Mouse (Mus musculus): ENCODE data around the gene Cers6.

- TF ChIP-seq CTCF (IDR thresholded peaks at IDR 0.05; ENCODE audit: control insufficient read depth, insufficient read depth, insufficient replicate concordance, low read depth, low read length) (no peak), POLR2A (IDR thresholded peaks at IDR 0.05; ENCODE audit: control insufficient read depth, low read depth, low read length) (no peak)
Measured at GRCm38 (mm10) chr2:68814409-68814808, 46.8 kb upstream of the Cers6 start.
